Mouse (Mus musculus): ENCODE data around the gene Zeb2. TPM values are rescaled to one million over a fixed set of nuclear protein-coding genes. Genes with fewer than 3 reads are reported as not detected.

Gene Zeb2
- polyA plus RNA-seq, 1 experiment, result 46.5 TPM

DNA sequence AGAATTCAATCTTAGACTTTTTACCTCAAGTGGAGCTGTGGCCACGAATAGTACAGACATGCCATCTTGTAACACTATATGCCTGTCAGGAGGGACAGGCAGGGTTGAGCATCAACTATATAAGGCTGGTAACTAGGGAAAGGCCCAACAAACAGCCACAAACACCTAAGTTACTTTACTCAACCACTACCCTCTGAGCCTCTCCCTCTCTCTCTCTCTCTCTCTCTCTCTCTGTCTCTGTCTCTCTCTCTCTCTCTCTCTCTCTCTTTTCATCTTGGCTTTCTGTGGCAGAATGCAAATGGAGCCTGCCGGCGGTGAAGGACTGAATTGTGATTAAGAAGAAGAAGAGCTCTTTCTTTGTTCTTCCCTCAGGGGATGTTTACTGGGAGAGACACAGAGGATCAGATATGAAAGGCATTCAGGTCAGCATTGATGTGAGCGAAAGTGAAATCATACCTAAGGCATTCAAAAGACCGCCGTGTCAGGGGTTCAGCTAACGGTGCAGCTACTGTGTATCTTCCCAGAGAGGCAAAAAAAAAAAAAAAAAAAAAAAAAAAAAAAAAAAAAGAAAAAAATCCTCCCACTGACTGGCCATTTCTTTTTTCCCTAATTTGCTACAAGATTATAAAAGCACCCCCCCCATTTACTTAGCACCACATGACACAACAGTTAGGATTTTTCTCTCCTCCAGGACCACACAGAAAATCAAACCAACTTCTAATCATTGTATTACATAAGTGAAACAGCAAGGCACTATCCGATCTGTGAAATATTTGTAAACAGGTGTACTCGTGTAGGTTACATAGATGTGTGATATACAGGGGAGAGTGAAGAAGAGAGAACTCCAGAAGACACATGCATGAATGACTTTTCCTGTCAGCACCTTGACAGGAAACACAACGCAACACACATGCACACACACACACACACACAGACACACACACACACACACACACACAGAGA, 13.9 kb downstream of the Zeb2 start:
- DNase-seq (ENCODE audit: low read depth), result peak; percentile 83
- TF ChIP-seq POLR2A (IDR thresholded peaks at IDR 0.05; ENCODE audit: borderline replicate concordance, extremely low read depth, insufficient read depth, insufficient read length, poor library complexity, severe bottlenecking) (no peak), CTCF (IDR thresholded peaks at IDR 0.05; ENCODE audit: borderline replicate concordance, extremely low read depth, insufficient read depth, insufficient read length) (no peak)

DNA sequence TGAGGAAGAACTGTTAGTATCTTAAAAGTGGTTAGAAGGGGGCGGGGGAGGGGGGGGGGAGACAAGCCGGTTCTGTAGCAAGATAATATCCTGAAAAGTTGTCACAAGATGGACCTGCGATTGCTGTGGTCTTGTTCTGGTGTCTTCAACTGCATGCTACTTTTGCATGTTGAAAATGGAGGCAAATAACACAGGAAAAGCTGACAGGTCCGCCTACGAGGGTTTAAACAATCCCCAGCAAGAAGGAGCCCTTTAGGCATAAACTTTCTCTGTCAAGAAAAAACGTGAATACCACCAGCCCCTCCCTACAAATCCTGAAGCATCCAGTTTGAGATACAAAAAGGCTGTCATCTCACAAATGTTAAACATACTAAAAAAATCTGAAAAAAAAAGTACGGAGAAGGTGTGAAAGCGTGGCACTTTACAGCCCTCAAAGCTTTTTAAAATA, 15.0 kb downstream of the Zeb2 start:
- peak; percentile 31 for DNase-seq (ENCODE audit: low read depth)
- TF ChIP-seq POLR2A (IDR thresholded peaks at IDR 0.05; ENCODE audit: borderline replicate concordance, extremely low read depth, insufficient read depth, insufficient read length, poor library complexity, severe bottlenecking) (no peak), CTCF (IDR thresholded peaks at IDR 0.05; ENCODE audit: borderline replicate concordance, extremely low read depth, insufficient read depth, insufficient read length) (no peak)

- TF ChIP-seq POLR2A (IDR thresholded peaks at IDR 0.05; ENCODE audit: borderline replicate concordance, extremely low read depth, insufficient read depth, insufficient read length, poor library complexity, severe bottlenecking), result no peak
- TF ChIP-seq CTCF (IDR thresholded peaks at IDR 0.05; ENCODE audit: borderline replicate concordance, extremely low read depth, insufficient read depth, insufficient read length), result no peak
- DNase-seq (ENCODE audit: low read depth), result peak; percentile 41
These were observed 15.6 kb downstream of the Zeb2 start for GRCm38 (mm10) chr2:45101586-45101985.

GRCm38 (mm10) chr2:45101040-45101439, 16.2 kb downstream of the Zeb2 start:
- no peak for DNase-seq (ENCODE audit: low read depth)

DNA sequence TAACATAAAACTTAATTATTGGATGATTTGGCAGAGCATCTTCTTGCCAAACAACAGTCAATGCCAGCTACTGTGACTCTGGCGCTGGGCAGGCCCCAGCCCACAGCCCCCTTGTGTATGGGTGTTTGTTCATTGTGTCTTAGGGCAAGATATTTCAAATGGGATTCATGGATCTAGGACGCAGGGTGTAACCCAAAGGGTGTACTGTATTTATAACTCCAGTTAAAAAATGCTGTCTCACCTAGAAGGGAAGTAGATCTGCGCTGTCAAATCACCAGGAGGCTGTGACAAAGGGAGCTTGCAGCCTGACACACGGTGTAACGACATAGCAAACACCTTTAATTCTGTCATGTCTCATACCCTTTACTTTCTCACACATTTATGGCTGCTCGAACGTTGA, 16.6 kb downstream of the Zeb2 start:
- TF ChIP-seq CTCF (IDR thresholded peaks at IDR 0.05; ENCODE audit: borderline replicate concordance, extremely low read depth, insufficient read depth, insufficient read length), result no peak
- no peak for TF ChIP-seq POLR2A (IDR thresholded peaks at IDR 0.05; ENCODE audit: borderline replicate concordance, extremely low read depth, insufficient read depth, insufficient read length, poor library complexity, severe bottlenecking)
- peak; percentile 47 for DNase-seq (ENCODE audit: low read depth)

More at GRCm38 (mm10) chr2:45101040-45101439, 16.2 kb downstream of the Zeb2 start:
- TF ChIP-seq CTCF (IDR thresholded peaks at IDR 0.05; ENCODE audit: borderline replicate concordance, extremely low read depth, insufficient read depth, insufficient read length), result no peak
- TF ChIP-seq POLR2A (IDR thresholded peaks at IDR 0.05; ENCODE audit: borderline replicate concordance, extremely low read depth, insufficient read depth, insufficient read length, poor library complexity, severe bottlenecking), result no peak

GRCm38 (mm10) chr2:45100017-45100416, 17.2 kb downstream of the Zeb2 start:
- peak; percentile 7 for DNase-seq (ENCODE audit: low read depth)
- TF ChIP-seq CTCF (IDR thresholded peaks at IDR 0.05; ENCODE audit: borderline replicate concordance, extremely low read depth, insufficient read depth, insufficient read length) (no peak), POLR2A (IDR thresholded peaks at IDR 0.05; ENCODE audit: borderline replicate concordance, extremely low read depth, insufficient read depth, insufficient read length, poor library complexity, severe bottlenecking) (no peak)

- TF ChIP-seq CTCF (IDR thresholded peaks at IDR 0.05; ENCODE audit: borderline replicate concordance, extremely low read depth, insufficient read depth, insufficient read length) (no peak), POLR2A (IDR thresholded peaks at IDR 0.05; ENCODE audit: borderline replicate concordance, extremely low read depth, insufficient read depth, insufficient read length, poor library complexity, severe bottlenecking) (no peak)
- no peak for DNase-seq (ENCODE audit: low read depth)
These were observed 18.1 kb downstream of the Zeb2 start for GRCm38 (mm10) chr2:45099081-45099480.

- no peak for TF ChIP-seq POLR2A (IDR thresholded peaks at IDR 0.05; ENCODE audit: borderline replicate concordance, extremely low read depth, insufficient read depth, insufficient read length, poor library complexity, severe bottlenecking)
- TF ChIP-seq CTCF (IDR thresholded peaks at IDR 0.05; ENCODE audit: borderline replicate concordance, extremely low read depth, insufficient read depth, insufficient read length), result no peak
- DNase-seq (ENCODE audit: low read depth), result peak; percentile 45
These were observed 19.2 kb downstream of the Zeb2 start for GRCm38 (mm10) chr2:45097969-45098368.

DNA sequence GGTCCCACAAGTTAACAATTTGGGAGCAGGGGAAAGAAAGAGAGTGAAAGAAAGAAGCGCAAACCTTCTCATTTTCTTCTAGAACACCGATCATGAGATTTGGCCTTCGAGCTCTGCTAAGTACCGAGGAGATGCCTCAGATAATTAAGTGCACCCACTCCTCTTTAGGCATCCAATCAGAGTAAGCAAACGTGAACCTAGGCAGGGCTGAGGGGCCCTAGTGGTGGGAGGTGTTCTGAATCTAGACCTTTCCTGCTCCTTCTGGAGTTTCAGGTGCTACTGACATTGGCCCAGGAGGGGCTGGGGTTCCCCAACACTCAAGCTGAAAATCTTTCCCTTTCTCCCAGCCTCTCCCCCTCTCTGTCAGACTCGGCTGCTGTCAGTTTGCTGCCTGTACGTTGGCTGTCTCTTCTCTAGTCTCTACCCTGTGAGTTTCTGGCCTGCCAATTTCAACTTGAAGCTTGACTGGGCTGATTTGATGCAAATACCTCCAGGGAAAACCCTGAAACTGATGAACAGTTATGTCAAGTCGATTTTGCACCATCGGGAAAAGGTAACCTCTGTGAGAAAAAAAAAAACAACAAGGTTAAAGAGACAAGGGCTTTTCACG, 20.5 kb downstream of the Zeb2 start:
- TF ChIP-seq CTCF (IDR thresholded peaks at IDR 0.05; ENCODE audit: borderline replicate concordance, extremely low read depth, insufficient read depth, insufficient read length) (no peak), POLR2A (IDR thresholded peaks at IDR 0.05; ENCODE audit: borderline replicate concordance, extremely low read depth, insufficient read depth, insufficient read length, poor library complexity, severe bottlenecking) (no peak)
- DNase-seq (ENCODE audit: low read depth), result peak; percentile 81

DNA sequence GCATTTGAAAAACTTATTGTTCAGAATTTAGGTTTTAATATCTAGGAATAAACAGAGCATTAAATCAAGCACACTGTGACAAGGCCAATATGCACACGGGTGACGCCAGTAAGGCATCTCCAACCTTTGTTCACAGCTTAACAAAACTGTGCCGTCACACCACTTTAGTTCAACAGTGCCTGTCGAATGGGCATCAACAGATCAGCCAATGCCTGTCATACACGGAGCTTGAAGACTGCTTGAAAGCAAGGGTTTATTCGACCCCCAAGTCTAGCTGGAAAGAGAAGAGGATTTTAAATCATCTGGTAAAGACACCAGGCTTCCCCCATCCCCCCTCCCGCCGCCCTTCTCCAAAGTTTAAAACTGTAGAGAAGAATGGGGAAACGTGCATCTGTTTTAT, 21.4 kb downstream of the Zeb2 start:
- DNase-seq (ENCODE audit: low read depth), result peak; percentile 72
- TF ChIP-seq CTCF (IDR thresholded peaks at IDR 0.05; ENCODE audit: borderline replicate concordance, extremely low read depth, insufficient read depth, insufficient read length), result no peak
- TF ChIP-seq POLR2A (IDR thresholded peaks at IDR 0.05; ENCODE audit: borderline replicate concordance, extremely low read depth, insufficient read depth, insufficient read length, poor library complexity, severe bottlenecking), result no peak

- TF ChIP-seq POLR2A (IDR thresholded peaks at IDR 0.05; ENCODE audit: borderline replicate concordance, extremely low read depth, insufficient read depth, insufficient read length, poor library complexity, severe bottlenecking) (no peak), CTCF (IDR thresholded peaks at IDR 0.05; ENCODE audit: borderline replicate concordance, extremely low read depth, insufficient read depth, insufficient read length) (no peak)
- DNase-seq (ENCODE audit: low read depth), result no peak
These were observed 22.7 kb downstream of the Zeb2 start for GRCm38 (mm10) chr2:45094371-45094967.
